Mouse (Mus musculus) liver, embryonic 11.5 days (tissue): Measurements from ENCODE around the gene Cmtm4. TPM values are rescaled to one million over a fixed set of nuclear protein-coding genes. Genes with fewer than 3 reads are reported as not detected.

ENCODE experiments used
- ATAC-seq: fragments of 200-750 bp; cut with Nextera tagmentation; replicated peaks from 2 replicates; pipeline ENCODE4 v1.8.0; 2017; ENCODE audit warnings: moderate number of reproducible peaks, mild to moderate bottlenecking, moderate TSS enrichment, moderate library complexity; ENCODE audit not compliant: low FRiP score
- DNase-seq: peaks from one replicate; pipeline ENCODE4 v3.0.0-alpha.2; 2017; ENCODE audit warnings: low spot score
- H3K27ac ChIP-seq: fragments of 300-500 bp; sonication (generic); 2 replicates; pipeline ENCODE4 v1.5.1; 2014; ENCODE audit warnings: mild to moderate bottlenecking, low read depth, low read length, control low read depth
- H3K27me3 ChIP-seq: fragments of 300-500 bp; sonication (generic); replicated peaks from 2 replicates; pipeline ENCODE4 v1.6.1; 2014; ENCODE audit warnings: low read length, mixed read lengths; ENCODE audit not compliant: control insufficient read depth, insufficient read depth
- H3K36me3 ChIP-seq: fragments of 300-500 bp; sonication (generic); 2 replicates; pipeline ENCODE4 v1.6.1; 2014; ENCODE audit warnings: mild to moderate bottlenecking, low read length, moderate library complexity, mixed read lengths; ENCODE audit not compliant: control insufficient read depth, insufficient read depth
- H3K4me1 ChIP-seq: fragments of 300-500 bp; sonication (generic); replicated peaks from 2 replicates; pipeline ENCODE4 v1.6.1; 2014; ENCODE audit warnings: low read length, mixed read lengths; ENCODE audit not compliant: control insufficient read depth, insufficient read depth
- H3K4me2 ChIP-seq: fragments of 300-500 bp; sonication (generic); 2 replicates; pipeline ENCODE4 v1.6.1; 2014; ENCODE audit warnings: mild to moderate bottlenecking, control low read depth, moderate library complexity
- H3K4me3 ChIP-seq: fragments of 300-500 bp; sonication (generic); 2 replicates; pipeline ENCODE4 v1.5.1; 2014; ENCODE audit warnings: low read depth, low read length, control low read depth
- H3K9ac ChIP-seq: fragments of 300-500 bp; sonication (generic); 2 replicates; pipeline ENCODE4 v1.6.1; 2014; ENCODE audit warnings: low read depth, low read length, control low read depth
- H3K9me3 ChIP-seq: fragments of 300-500 bp; sonication (generic); 2 replicates; pipeline ENCODE4 v1.6.1; 2016; ENCODE audit warnings: low read length, inconsistent platforms, mixed read lengths; ENCODE audit not compliant: control insufficient read depth
- WGBS: fragments of 180-500 bp; shearing (Covaris S2); extraction: QIAGEN DNeasy Blood & Tissue Kit; methylation state at CpG from one replicate; pipeline ENCODE4 v1.1.7; 2014; 5-methylcytosine and 5-hydroxymethylcytosine counted together
- polyA plus RNA-seq: library from polyadenylated mRNA; unstranded; fragments of >200 nt; fragmentation: Nextera tagmentation; extraction: Ambion mirVana; gene quantifications from 2 replicates; pipeline ENCODE4 v1.2.1, GENCODE M21; 2014

The Cmtm4 gene
- polyA plus RNA-seq, 1 experiment from 2014 or later = 1.3 TPM

DNA sequence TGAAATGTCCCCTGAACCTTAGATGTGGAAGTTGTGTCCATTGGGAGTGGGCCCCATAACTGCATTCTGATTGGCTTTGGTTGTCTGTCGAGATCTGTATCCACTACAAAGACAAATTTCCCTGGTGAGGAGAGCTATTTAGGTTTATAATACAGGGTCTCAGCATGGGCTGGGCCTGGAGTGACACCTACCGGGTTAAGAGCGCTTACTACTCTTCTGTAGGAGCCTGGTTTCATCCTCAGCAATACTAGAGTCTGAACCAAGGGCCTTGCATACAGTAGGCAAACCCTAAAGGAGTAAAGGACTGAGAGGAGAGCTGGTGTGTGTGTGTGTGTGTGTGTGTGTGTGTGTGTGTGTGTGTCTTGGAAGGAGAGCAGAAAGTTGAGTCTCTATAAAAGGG, 18.6 kb upstream of the Cmtm4 start:
- WGBS = 60% methylated on average over 3 of the region's 3 CpGs
- ATAC-seq = no peak
- Histone ChIP-seq H3K27me3 (no peaks in the 10 kb centered on the region), H3K4me3 (no peak overlapping the region), H3K9ac (no peak overlapping the region), H3K27ac (no peak overlapping the region), H3K4me2 (no peak overlapping the region), H3K36me3 (peaks cover 9% of the 10 kb centered on the region), H3K4me1 (no peaks in the 10 kb centered on the region), H3K9me3 (no peaks in the 10 kb centered on the region)
- DNase-seq = no peak

DNA sequence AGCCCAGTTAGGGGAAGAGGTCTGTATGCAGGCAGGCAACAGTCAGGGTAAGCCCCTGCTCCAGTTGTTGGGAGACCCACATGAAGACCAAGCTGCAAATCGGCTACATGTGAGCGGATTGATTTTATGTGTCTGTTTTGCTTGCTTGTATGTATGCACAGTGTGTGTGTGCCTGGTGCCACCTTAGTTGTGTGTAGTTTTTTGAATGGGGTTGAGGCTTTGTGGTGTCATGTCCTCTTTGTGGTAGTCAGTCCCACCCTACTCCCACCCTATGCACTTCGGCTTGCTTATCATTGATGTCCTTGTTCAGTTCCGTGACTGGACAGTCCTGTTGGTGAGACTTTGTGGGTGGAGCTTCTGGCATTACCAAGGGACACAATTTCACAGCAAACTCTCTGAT, 18.2 kb upstream of the Cmtm4 start:
- Histone ChIP-seq H3K27ac (no peak overlapping the region), H3K36me3 (peaks cover 8% of the 10 kb centered on the region), H3K4me3 (no peak overlapping the region), H3K9ac (no peak overlapping the region), H3K27me3 (no peaks in the 10 kb centered on the region), H3K4me1 (no peaks in the 10 kb centered on the region), H3K9me3 (no peaks in the 10 kb centered on the region), H3K4me2 (no peak overlapping the region)
- DNase-seq = no peak
- ATAC-seq = no peak
- WGBS = 60% methylated on average over 4 of the region's 4 CpGs

DNA sequence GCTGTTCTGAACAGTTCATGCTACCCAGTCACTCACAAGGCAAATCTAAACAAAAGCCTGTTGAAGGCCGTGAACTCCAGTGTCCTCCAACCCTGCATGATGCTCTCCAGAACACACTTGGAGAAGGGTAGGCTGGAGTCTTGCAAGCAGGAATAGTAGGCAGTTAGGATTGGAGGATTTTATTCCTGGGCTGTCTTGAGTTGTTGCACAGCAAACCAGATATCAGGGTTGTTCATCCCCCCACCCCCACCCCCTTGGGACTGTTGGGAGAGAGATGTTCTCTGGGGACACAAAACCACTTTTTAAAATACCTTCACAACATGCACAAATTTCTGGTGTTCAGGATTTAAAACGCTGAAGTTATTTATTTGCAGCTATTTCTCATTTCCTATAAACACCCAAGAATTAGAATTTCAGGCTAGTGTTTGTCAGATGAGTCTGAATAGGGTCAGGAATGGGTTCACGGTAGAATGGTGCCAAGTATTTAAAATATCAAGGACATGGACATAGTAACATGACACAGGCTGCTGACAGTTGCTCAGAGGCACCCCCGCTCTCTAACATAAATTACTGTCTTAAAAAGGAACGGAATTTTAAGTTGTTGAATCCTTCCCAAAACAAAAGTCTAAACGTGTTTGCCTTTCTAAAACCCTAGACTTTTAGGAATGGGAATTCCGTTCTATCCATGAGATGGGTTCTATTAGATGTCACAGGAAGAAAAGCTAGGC, 17.4 kb upstream of the Cmtm4 start:
- Histone ChIP-seq H3K4me2 (no peak overlapping the region), H3K27me3 (no peaks in the 10 kb centered on the region), H3K9me3 (no peaks in the 10 kb centered on the region), H3K9ac (no peak overlapping the region), H3K4me1 (no peaks in the 10 kb centered on the region), H3K27ac (no peak overlapping the region), H3K4me3 (no peak overlapping the region), H3K36me3 (peaks cover 5% of the 10 kb centered on the region)
- ATAC-seq = no peak
- WGBS = 78% methylated on average over 7 of the region's 7 CpGs
- DNase-seq = no peak

DNA sequence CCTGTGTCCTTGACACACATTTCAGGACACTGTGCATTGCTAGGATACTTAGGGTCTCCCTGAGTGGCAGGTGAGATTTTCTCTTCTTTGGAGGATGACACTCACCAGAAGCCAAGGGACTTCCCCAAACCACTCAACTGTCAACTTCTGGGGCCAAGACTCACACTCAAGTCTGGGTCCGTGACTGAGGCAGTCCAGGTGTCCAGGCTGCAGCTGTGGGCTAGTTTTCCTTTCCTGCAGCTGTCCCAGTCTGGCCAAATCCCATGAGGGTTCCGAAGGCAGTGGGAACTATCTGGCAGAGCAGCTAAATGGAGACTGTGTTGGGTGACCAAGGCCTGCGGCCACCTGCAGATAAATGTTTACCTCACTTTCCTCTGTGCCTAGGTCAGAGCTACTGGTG, 16.4 kb upstream of the Cmtm4 start:
- DNase-seq (no peak), ATAC-seq (no peak)
- Histone ChIP-seq H3K4me3 (no peak overlapping the region), H3K4me1 (no peaks in the 10 kb centered on the region), H3K9ac (no peak overlapping the region), H3K4me2 (no peak overlapping the region), H3K9me3 (no peaks in the 10 kb centered on the region), H3K27me3 (no peaks in the 10 kb centered on the region), H3K36me3 (no peaks in the 10 kb centered on the region; the same call in 1 of the 2 replicates), H3K27ac (no peak overlapping the region)
- WGBS = 74% methylated on average over 3 of the region's 3 CpGs

DNA sequence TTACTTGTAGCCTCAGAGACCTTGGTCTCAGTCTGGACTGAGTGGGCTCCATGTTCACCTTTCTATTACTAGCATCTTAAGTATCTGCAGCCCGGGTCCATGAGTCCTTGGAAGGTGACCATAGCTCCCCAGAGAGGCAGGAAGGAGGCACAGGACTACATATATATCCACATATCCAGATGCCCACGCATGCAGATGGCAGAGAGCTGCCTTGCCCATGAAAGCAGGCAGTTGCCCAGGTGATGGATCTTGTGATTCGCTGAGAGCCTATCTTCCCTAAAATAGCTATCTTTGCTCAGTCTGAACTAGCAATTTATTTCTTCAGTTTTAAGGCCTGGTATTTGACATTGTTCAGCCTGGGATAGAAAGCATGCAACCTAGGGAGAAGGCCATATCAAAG, 15.9 kb upstream of the Cmtm4 start:
- DNase-seq (no peak), ATAC-seq (no peak)
- Histone ChIP-seq H3K4me2 (no peak overlapping the region), H3K9ac (no peak overlapping the region), H3K9me3 (no peaks in the 10 kb centered on the region), H3K27ac (no peak overlapping the region), H3K36me3 (no peaks in the 10 kb centered on the region), H3K4me1 (no peaks in the 10 kb centered on the region), H3K27me3 (no peaks in the 10 kb centered on the region), H3K4me3 (no peak overlapping the region)
- 76% methylated on average over 3 of the region's 3 CpGs for WGBS

DNA sequence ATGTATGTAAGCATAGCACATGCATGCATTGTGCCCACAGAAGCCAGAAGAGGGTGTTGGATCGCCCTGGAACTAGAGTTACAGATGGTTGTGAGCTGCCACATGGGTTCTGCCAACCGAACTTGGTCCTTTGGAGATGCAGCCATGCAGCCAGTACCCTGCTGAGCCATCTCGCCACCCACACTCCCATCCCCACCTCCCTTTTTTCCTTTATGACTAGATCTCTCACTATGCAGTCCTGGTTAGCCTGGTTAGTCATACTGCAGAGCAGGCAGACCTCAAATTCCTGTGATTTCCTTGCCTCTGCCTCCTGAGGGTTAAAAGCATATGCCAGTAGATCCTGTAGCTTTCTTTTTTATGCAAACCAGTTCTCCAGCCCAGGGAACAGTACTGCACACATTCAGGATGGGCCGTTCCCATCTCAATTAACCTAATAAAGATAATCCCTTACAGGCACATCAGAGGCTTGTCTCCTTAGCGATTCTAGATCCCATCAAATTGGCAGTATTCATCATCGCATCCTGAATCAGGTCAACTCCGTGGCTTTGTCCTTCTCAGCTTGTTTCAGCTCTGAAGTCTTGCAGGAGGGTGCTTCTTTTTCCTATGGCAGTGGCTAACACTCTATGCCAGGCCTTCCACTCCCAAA, 15.1 kb upstream of the Cmtm4 start:
- Histone ChIP-seq H3K27ac (no peak overlapping the region), H3K4me3 (no peak overlapping the region), H3K4me2 (no peak overlapping the region), H3K9me3 (no peaks in the 10 kb centered on the region), H3K9ac (no peak overlapping the region), H3K4me1 (no peaks in the 10 kb centered on the region), H3K36me3 (no peaks in the 10 kb centered on the region), H3K27me3 (no peaks in the 10 kb centered on the region)
- 62% methylated on average over 7 of the region's 7 CpGs for WGBS
- no peak for ATAC-seq
- no peak for DNase-seq

DNA sequence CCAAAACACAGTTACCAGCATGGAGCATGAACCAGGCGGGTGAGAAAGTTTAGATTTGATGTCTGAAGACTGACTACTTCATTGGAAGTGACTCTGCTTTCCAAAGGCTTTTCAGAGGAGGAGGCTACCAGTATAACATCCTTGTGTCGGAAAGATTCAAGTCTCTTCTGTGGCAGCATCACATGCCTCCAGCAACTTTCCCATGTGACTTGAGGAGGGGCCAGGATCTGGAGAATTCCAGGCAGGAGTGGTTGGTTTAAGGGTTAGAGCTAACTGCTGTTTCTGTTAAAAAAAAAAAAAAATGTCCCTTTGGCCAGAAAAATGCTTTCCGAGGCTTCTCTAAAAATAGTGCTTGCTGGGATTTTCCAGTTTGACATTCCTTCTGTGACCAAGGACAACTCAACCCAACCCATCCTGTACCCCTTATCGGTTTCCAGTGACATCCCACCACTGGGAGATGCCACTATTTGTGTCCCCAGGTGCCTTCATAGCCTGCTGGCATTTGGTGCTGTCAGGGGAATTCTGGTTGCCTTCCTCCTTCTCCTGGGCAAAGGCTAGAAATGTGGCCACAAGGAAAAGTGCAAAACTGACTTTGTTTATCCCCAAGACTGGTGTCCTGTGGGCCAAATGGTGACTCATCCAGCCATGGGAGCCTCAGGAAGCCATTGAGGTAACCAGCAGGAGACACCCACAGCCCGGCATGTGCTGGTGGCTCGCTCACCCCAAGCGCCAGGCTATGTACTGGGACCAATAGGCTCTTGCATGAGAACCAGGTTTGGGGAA, 12.9 kb upstream of the Cmtm4 start:
- Histone ChIP-seq H3K36me3 (no peaks in the 10 kb centered on the region), H3K9me3 (no peaks in the 10 kb centered on the region), H3K4me3 (no peak overlapping the region), H3K4me1 (no peaks in the 10 kb centered on the region), H3K9ac (no peak overlapping the region), H3K27me3 (no peaks in the 10 kb centered on the region), H3K27ac (no peak overlapping the region), H3K4me2 (no peak overlapping the region)
- DNase-seq (no peak), ATAC-seq (no peak)
- 87% methylated on average over 7 of the region's 7 CpGs for WGBS

DNA sequence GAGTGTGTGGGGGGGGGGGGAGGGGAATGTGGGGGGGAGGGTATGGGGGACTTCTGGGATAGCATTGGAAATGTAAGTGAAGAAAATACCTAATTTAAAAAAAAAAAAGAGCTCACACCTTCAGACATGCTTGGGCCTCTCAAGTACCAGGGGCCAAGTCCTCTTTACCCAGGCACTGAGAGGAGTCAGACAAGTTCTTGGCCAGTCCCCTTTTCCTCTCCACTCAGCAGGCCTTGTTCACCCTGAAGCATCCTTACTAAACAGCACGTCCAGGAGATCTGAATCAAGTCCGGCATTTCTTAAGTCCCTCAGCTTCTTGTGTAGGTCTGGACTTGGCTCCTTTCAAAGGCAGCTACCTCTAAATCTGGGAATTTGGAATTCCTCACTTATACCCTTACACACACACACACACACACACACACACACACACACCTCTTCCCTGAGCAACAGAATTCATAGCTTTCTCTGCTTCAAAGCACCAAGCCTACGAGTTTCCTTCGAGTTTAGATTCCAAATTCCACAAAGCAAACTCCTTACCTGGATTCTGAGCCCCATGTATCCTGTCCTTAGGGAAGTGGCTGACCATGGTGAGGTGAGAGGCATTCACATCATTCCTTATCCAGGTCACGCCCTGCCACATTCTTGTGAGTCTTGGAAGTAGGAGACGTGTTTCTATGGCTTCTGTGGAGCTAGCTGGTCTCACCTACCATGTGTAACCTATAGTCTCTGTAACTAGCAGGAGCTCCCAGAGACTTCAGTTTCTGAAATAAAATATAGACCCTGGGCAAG, 10.9 kb upstream of the Cmtm4 start:
- ATAC-seq = no peak

More for the DNA sequence above, 10.9 kb upstream of the Cmtm4 start:
- H3K4me2 ChIP-seq = no peak overlapping the region
- no peak overlapping the region for H3K9ac ChIP-seq
- no peak for DNase-seq
- H3K4me1 ChIP-seq = no peaks in the 10 kb centered on the region
- no peak overlapping the region for H3K27ac ChIP-seq
- WGBS = 79% methylated on average over 6 of the region's 6 CpGs
- no peak overlapping the region for H3K4me3 ChIP-seq
- no peaks in the 10 kb centered on the region for H3K9me3 ChIP-seq
- no peaks in the 10 kb centered on the region for H3K36me3 ChIP-seq
- H3K27me3 ChIP-seq = no peaks in the 10 kb centered on the region
